Mouse (Mus musculus) heart, postnatal 14 days (tissue): Measurements from ENCODE around the gene Ppp6r2. TPM values are rescaled to one million over a fixed set of nuclear protein-coding genes. Genes with fewer than 3 reads are reported as not detected.

Source experiments
- microRNA-seq, 2 experiments: library from miRNA; unstranded; fragments of <30 nt; microRNA quantifications; one replicate each; pipeline ENCODE4 v1.2.0; 2021 to 2022
- total RNA-seq, 2 experiments: library from RNA; stranded (reverse); gene quantifications; 2 replicates each; pipeline ENCODE4 v1.2.3; 2021

The Ppp6r2 gene
- total RNA-seq, 2 experiments from 2014 or later = 57.8 to 61.2 TPM

Small RNA genes lying within 50 kb of the gene (microRNA-seq; reads per million reads assigned to microRNA genes)
- 1.1 to 5.0 reads per million in 2 experiments for gene Mir6958
- 1.6 to 6.5 reads per million in 2 experiments for gene Mir6959
- 0.27 to 1.2 reads per million in 2 experiments for gene Mir7118

Other genes starting within 250 kb of the Ppp6r2 start
- not detected for gene Mlc1, start 232.5 kb upstream of the Ppp6r2 start, total RNA-seq
- gene Mov10l1, start 228.6 kb upstream of the Ppp6r2 start, total RNA-seq = 10 to 100 TPM; 72.2 to 81.8 TPM
- gene Panx2, start 151.8 kb upstream of the Ppp6r2 start, total RNA-seq = 1 to 10 TPM in 1 of 2 experiments, under 1 TPM in 1; 0.76 to 1.9 TPM
- gene Trabd, start 136.4 kb upstream of the Ppp6r2 start, total RNA-seq = 10 to 100 TPM; 36.7 to 43.7 TPM
- 10 to 100 TPM; 13.6 to 13.8 TPM for gene Selenoo, start 122.5 kb upstream of the Ppp6r2 start, total RNA-seq
- gene Tubgcp6, start 88.4 kb upstream of the Ppp6r2 start, total RNA-seq = 10 to 100 TPM; 12.0 to 12.7 TPM
- 1 to 10 TPM; 7.2 to 8.4 TPM for gene Hdac10, start 82.9 kb upstream of the Ppp6r2 start, total RNA-seq
- gene Mapk12, start 70.8 kb upstream of the Ppp6r2 start, total RNA-seq = 10 to 100 TPM; 16.8 to 18.7 TPM
- gene Mapk11, start 61.9 kb upstream of the Ppp6r2 start, total RNA-seq = 1 to 10 TPM; 2.3 to 3.7 TPM
- 100 to 1,000 TPM in 1 of 2 experiments, 10 to 100 TPM in 1; 98.2 to 101 TPM for gene Plxnb2, start 30.8 kb upstream of the Ppp6r2 start, total RNA-seq
- 10 to 100 TPM in 1 of 2 experiments, 1 to 10 TPM in 1; 9.7 to 10.1 TPM for gene Dennd6b, start 15.1 kb upstream of the Ppp6r2 start, total RNA-seq
- gene Sbf1, start 103.8 kb downstream of the Ppp6r2 start, total RNA-seq = 10 to 100 TPM; 70.7 to 74.7 TPM
- gene Adm2, start 111.2 kb downstream of the Ppp6r2 start, total RNA-seq = not detected
- not detected for gene Miox, start 122.8 kb downstream of the Ppp6r2 start, total RNA-seq
- 10 to 100 TPM; 33.1 to 38.3 TPM for gene Lmf2, start 144.1 kb downstream of the Ppp6r2 start, total RNA-seq
- gene Ncaph2, start 144.2 kb downstream of the Ppp6r2 start, total RNA-seq = 10 to 100 TPM; 56.0 to 64.7 TPM
- gene Sco2, start 162.3 kb downstream of the Ppp6r2 start, total RNA-seq = 10 to 100 TPM; 19.7 to 21.4 TPM
- gene Tymp, start 165.5 kb downstream of the Ppp6r2 start, total RNA-seq = under 1 TPM; 0.20 to 0.74 TPM
- 1 to 10 TPM in 1 of 2 experiments, under 1 TPM in 1; 0.76 to 1.6 TPM for gene Odf3b, start 167.7 kb downstream of the Ppp6r2 start, total RNA-seq
- not detected for gene Klhdc7b, start 173.4 kb downstream of the Ppp6r2 start, total RNA-seq
- gene Syce3, start 198.9 kb downstream of the Ppp6r2 start, total RNA-seq = not detected
- gene Cpt1b, start 214.3 kb downstream of the Ppp6r2 start, total RNA-seq = 100 to 1,000 TPM; 596 TPM
- gene C730034F03Rik, start 218.0 kb downstream of the Ppp6r2 start, total RNA-seq = 1 to 10 TPM; 1.6 to 2.9 TPM
- gene Gm44502, start 218.1 kb downstream of the Ppp6r2 start, total RNA-seq = 10 to 100 TPM; 11.0 to 14.6 TPM
- 10 to 100 TPM; 50.9 to 59.9 TPM for gene Chkb, start 218.4 kb downstream of the Ppp6r2 start, total RNA-seq
- under 1 TPM; 0.05 to 0.31 TPM for gene Mapk8ip2, start 242.4 kb downstream of the Ppp6r2 start, total RNA-seq